Mouse (Mus musculus) hindbrain, embryonic 11.5 days (tissue): ENCODE data around the gene F2rl1. TPM values are rescaled to one million over a fixed set of nuclear protein-coding genes. Genes with fewer than 3 reads are reported as not detected.

Source experiments
- ATAC-seq: fragments of 200-750 bp; cut with Nextera tagmentation; 2 replicates; pipeline ENCODE4 v1.8.0; 2017; ENCODE audit warnings: mild to moderate bottlenecking, moderate TSS enrichment, moderate library complexity; ENCODE audit not compliant: low FRiP score
- DNase-seq: peaks from one replicate; pipeline ENCODE4 v3.0.0-alpha.2; 2015; ENCODE audit warnings: low spot score
- H3K27ac ChIP-seq: fragments of 300-500 bp; sonication (generic); 2 replicates; pipeline ENCODE4 v1.5.1; 2014; ENCODE audit warnings: mild to moderate bottlenecking, low read depth, low read length
- H3K27me3 ChIP-seq: fragments of 300-500 bp; sonication (generic); 2 replicates; pipeline ENCODE4 v1.6.1; 2014; ENCODE audit warnings: mild to moderate bottlenecking, low read length, moderate library complexity, mixed read lengths; ENCODE audit not compliant: control insufficient read depth, insufficient read depth
- H3K36me3 ChIP-seq: fragments of 300-500 bp; sonication (generic); 2 replicates; pipeline ENCODE4 v1.6.1; 2014; ENCODE audit warnings: mild to moderate bottlenecking, low read length, moderate library complexity, mixed read lengths; ENCODE audit not compliant: control insufficient read depth, insufficient read depth
- H3K4me1 ChIP-seq: fragments of 300-500 bp; sonication (generic); replicated peaks from 2 replicates; pipeline ENCODE4 v1.6.1; 2014; ENCODE audit warnings: low read length, mixed read lengths; ENCODE audit not compliant: control insufficient read depth, insufficient read depth
- H3K4me2 ChIP-seq: fragments of 300-500 bp; sonication (generic); replicated peaks from 2 replicates; pipeline ENCODE4 v1.6.1; 2014; ENCODE audit warnings: mild to moderate bottlenecking, low read depth, low read length
- H3K4me3 ChIP-seq: fragments of 300-500 bp; sonication (generic); 2 replicates; pipeline ENCODE4 v1.5.1; 2014; ENCODE audit warnings: low read depth, low read length
- H3K9ac ChIP-seq: fragments of 300-500 bp; sonication (generic); 2 replicates; pipeline ENCODE4 v1.6.1; 2014; ENCODE audit warnings: low read depth, low read length
- H3K9me3 ChIP-seq: fragments of 300-500 bp; sonication (generic); 2 replicates; pipeline ENCODE4 v1.6.1; 2016; ENCODE audit warnings: low read length; ENCODE audit not compliant: control insufficient read depth
- WGBS: fragments of 180-500 bp; shearing (Covaris S2); extraction: QIAGEN DNeasy Blood & Tissue Kit; methylation state at CpG from one replicate; pipeline ENCODE4 v1.1.7; 2014; 5-methylcytosine and 5-hydroxymethylcytosine counted together
- polyA plus RNA-seq: library from polyadenylated mRNA; unstranded; fragments of >200 nt; fragmentation: Nextera tagmentation; extraction: Ambion mirVana; gene quantifications from 2 replicates; pipeline ENCODE4 v1.2.1, GENCODE M21; 2014

Gene F2rl1
- polyA plus RNA-seq, 1 experiment from 2014 or later = 0.17 TPM

DNA sequence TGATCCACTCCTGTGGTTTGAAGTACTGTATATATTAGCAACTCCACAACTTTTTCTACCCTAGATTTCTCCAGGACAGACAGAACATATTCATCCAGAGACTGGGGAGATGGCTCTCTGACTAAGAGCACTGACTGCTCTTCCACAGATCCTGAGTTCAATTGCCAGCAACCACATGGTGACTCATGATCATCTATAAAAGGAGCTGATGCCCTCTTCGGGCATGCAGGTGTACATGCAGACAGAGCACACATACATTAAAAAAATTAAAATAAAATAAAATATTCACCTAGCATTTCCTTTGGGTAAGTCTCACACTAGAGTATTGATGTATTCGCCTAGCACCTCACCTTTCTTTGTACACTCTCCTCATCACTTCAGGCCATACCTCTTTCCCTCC lies 4.2 kb upstream of the F2rl1 start:
- no peaks in the 10 kb centered on the region for H3K9me3 ChIP-seq
- peaks cover 12% of the 10 kb centered on the region; the same call in 1 of the 2 replicates for H3K4me1 ChIP-seq
- H3K9ac ChIP-seq = no peak overlapping the region
- H3K36me3 ChIP-seq = no peaks in the 10 kb centered on the region
- 87% methylated on average over 2 of the region's 2 CpGs for WGBS
- DNase-seq = no peak
- H3K27ac ChIP-seq = no peak overlapping the region
- ATAC-seq = no peak
- H3K4me3 ChIP-seq = no peak overlapping the region
- no peak overlapping the region for H3K4me2 ChIP-seq
- H3K27me3 ChIP-seq = peaks cover 22% of the 10 kb centered on the region

DNA sequence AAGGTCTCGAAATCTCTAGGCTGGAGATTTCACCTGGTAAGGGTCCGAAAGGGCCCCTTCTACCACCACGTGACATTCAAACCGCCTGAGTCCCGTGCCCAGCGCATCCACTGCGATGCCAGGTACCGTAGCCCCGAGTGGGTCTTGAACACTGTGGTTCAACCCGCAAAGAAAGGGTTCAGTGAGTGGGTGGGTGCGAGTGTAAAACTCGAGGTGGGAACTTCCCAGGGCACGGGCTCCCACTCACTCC lies 678 bp downstream of the F2rl1 start:
- WGBS = under 1% methylated on average over 13 of the region's 13 CpGs
- H3K4me3 ChIP-seq = peak overlapping the region; percentile 28
- H3K27ac ChIP-seq = no peak overlapping the region
- no peaks in the 10 kb centered on the region for H3K36me3 ChIP-seq
- H3K27me3 ChIP-seq = peaks cover 27% of the 10 kb centered on the region
- ATAC-seq = no peak; the same call in 1 of the 2 replicates
- peak overlapping the region; percentile 68 for H3K4me2 ChIP-seq
- DNase-seq = no peak
- H3K9ac ChIP-seq = peak overlapping the region; percentile 28; the same call in 1 of the 2 replicates
- H3K4me1 ChIP-seq = peaks cover 7% of the 10 kb centered on the region; the same call in 1 of the 2 replicates
- no peaks in the 10 kb centered on the region for H3K9me3 ChIP-seq

DNA sequence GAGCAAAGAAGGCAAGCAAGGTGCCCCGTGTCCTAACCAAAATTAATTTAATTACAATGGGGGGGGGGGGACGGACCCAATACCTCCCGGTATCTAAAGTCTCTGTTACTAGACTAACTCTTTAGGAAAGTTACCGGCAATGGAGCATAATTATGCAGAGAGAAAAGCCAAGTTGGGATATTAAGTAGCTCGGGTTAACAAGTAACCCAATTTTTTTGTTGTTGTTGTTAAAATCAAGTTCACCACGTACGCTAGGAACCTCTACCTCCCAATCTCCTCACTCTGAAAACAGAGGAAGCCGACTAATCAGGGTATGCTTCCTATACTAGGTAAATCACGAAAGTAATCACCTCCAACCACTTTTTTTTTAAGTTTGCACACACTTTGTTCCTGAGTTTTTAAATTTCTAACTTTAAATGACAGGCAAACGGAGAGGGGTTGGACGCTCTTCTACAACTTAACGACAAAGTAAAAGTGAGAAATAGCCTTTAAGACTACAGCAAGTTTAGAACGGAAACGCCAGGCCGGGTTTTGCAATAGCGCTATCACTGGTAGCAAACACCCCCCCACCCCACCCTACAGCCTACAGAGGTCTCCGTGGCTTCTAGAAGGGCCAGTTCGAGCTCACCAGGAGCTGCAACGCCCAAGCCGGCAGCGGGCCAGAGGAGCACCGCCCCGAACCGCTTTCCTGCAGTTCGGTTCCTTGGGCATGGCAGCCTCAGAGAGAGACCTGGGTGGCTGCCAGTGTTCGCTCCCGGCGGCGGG lies 1.2 kb downstream of the F2rl1 start:
- Histone ChIP-seq H3K9me3 (no peaks in the 10 kb centered on the region), H3K27me3 (peaks cover 27% of the 10 kb centered on the region), H3K36me3 (no peaks in the 10 kb centered on the region), H3K4me3 (peak overlapping the region; percentile 28), H3K27ac (no peak overlapping the region), H3K4me1 (peaks cover 7% of the 10 kb centered on the region; the same call in 1 of the 2 replicates), H3K4me2 (peak overlapping the region; percentile 68), H3K9ac (no peak overlapping the region; the same call in 1 of the 2 replicates)
- peak; percentile 56 for DNase-seq
- 2% methylated on average over 29 of the region's 29 CpGs for WGBS
- no peak; the same call in 1 of the 2 replicates for ATAC-seq

DNA sequence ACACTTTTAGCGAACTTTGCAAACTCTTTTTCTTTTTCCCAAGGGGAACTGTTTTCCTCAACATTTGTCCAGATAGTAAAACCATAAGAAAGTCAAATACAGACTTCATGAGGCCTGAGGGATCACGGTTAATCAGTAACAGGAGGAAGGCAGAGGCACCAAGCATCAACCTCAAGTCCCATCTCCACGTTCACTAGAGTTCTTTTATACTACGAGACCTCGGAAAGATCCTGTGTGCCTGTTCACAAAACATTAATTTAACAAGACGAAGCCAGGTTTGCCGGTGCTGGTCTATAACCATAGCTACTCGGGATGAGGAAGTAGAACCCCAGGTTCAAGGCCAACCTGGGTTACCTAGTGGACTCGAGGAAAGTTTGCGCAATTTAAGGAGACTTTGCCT lies 2.9 kb downstream of the F2rl1 start:
- Histone ChIP-seq H3K27me3 (peaks cover 26% of the 10 kb centered on the region), H3K9ac (no peak overlapping the region), H3K27ac (no peak overlapping the region), H3K4me1 (peaks cover 7% of the 10 kb centered on the region; the same call in 1 of the 2 replicates), H3K4me3 (no peak overlapping the region), H3K9me3 (no peaks in the 10 kb centered on the region), H3K36me3 (no peaks in the 10 kb centered on the region), H3K4me2 (no peak overlapping the region)
- 88% methylated on average over 10 of the region's 10 CpGs for WGBS
- no peak for ATAC-seq
- no peak for DNase-seq

DNA sequence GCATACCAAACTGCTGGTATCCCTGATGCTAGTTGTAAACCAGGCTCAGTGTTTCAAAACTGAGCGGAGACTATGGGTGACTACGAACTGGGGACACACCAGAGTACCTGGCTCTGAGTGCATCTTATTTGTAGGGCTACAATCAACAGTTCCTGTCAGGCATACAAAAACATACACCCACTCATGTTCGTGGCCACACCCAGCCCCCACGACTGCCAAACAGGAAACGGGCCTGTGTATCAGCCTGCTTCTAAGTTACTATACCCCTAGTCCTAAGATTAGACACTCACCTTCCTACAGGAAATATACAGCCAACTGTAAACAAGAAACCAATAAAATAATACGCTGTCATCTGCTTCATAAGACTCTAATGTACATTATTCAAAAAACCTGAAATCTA lies 4.0 kb downstream of the F2rl1 start:
- 89% methylated on average over 6 of the region's 6 CpGs for WGBS
- H3K36me3 ChIP-seq = no peaks in the 10 kb centered on the region
- no peaks in the 10 kb centered on the region for H3K9me3 ChIP-seq
- DNase-seq (no peak), ATAC-seq (no peak)
- H3K4me3 ChIP-seq = no peak overlapping the region
- no peak overlapping the region for H3K27ac ChIP-seq
- no peak overlapping the region for H3K4me2 ChIP-seq
- no peak overlapping the region for H3K9ac ChIP-seq
- H3K4me1 ChIP-seq = peaks cover 7% of the 10 kb centered on the region; the same call in 1 of the 2 replicates
- H3K27me3 ChIP-seq = peaks cover 21% of the 10 kb centered on the region

DNA sequence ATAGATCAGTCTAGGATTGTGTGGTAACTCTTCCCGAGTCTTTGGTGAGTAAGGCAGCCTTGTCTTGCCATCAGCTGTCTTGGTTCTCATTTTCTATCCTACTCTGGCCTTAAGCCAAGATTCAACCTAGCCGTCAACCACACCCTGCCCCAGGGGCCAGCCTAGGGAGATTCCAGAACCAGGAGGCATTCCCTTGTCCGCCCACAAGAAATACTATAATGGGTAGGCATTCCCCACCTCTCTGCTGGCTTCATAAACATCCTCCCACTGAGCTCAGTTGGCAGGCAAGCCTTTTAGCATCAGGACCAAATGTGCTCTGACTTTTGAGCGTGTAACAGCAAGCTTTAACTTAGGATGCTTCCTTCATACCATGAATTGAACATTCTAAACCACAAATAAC lies 10.3 kb downstream of the F2rl1 start:
- no peak overlapping the region for H3K27ac ChIP-seq
- H3K4me2 ChIP-seq = no peak overlapping the region
- H3K27me3 ChIP-seq = no peaks in the 10 kb centered on the region
- no peaks in the 10 kb centered on the region for H3K4me1 ChIP-seq
- 86% methylated on average over 4 of the region's 4 CpGs for WGBS
- H3K36me3 ChIP-seq = no peaks in the 10 kb centered on the region
- H3K9me3 ChIP-seq = no peaks in the 10 kb centered on the region
- DNase-seq = no peak
- H3K4me3 ChIP-seq = no peak overlapping the region
- no peak for ATAC-seq
- H3K9ac ChIP-seq = no peak overlapping the region

DNA sequence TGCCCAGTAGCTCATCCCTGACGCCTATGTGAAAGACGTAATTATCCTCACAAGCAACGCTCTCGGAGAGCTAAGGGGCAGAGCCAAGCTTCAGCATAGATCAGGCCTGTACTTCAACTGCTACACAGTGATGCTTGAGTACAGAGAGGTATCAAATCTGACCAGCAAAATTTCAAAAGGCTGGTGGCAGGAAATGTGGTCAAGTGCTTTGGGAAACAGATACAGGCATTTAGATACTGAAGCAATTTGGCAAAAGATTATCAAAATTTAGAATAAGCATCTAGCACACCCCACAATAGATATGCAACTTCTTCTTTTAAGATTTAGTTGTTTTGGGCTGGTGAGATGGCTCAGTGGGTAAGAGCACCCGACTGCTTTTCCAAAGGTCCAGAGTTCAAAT lies 15.0 kb downstream of the F2rl1 start:
- no peaks in the 10 kb centered on the region for H3K36me3 ChIP-seq
- H3K27me3 ChIP-seq = no peaks in the 10 kb centered on the region
- 93% methylated on average over 5 of the region's 5 CpGs for WGBS
- no peaks in the 10 kb centered on the region for H3K4me1 ChIP-seq
- H3K4me2 ChIP-seq = no peak overlapping the region
- H3K9ac ChIP-seq = no peak overlapping the region
- DNase-seq = no peak
- H3K27ac ChIP-seq = no peak overlapping the region
- H3K4me3 ChIP-seq = no peak overlapping the region
- no peak for ATAC-seq
- H3K9me3 ChIP-seq = no peaks in the 10 kb centered on the region

DNA sequence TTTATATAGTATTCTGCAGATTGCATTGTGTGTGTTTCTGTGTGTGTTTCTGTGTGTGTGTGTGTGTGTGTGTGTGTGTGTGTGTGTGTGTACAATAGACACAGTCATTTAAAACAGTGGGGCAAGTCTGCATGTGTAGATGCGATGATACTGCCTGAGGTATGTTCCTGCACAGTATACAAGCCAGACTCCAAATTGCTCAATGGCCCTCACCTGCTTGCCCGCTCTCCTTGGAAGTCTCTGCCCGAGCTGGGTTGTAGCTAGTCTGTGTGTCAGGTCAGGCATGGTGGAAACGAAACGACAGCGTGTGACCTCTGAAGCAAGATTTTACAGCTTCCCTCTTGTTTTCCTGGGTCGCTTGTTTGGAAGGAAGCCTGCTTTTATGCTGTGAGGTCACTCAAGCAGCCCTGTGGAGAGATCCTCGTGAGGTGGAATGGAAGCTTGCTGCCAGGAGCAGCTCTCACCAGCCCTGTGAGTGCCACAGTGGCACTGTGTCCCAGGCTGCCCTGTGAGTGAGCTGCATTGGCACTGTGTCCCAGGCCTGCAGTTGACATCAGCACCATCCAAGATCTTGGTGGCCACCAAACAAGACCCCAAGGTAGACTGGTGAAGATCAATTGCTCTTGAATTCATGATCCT lies 21.6 kb downstream of the F2rl1 start:
- Histone ChIP-seq H3K27ac (no peak overlapping the region), H3K9me3 (no peaks in the 10 kb centered on the region), H3K4me1 (no peaks in the 10 kb centered on the region), H3K27me3 (no peaks in the 10 kb centered on the region), H3K36me3 (no peaks in the 10 kb centered on the region), H3K4me2 (no peak overlapping the region), H3K9ac (no peak overlapping the region), H3K4me3 (no peak overlapping the region)
- 80% methylated on average over 8 of the region's 8 CpGs for WGBS
- DNase-seq (no peak), ATAC-seq (no peak)

DNA sequence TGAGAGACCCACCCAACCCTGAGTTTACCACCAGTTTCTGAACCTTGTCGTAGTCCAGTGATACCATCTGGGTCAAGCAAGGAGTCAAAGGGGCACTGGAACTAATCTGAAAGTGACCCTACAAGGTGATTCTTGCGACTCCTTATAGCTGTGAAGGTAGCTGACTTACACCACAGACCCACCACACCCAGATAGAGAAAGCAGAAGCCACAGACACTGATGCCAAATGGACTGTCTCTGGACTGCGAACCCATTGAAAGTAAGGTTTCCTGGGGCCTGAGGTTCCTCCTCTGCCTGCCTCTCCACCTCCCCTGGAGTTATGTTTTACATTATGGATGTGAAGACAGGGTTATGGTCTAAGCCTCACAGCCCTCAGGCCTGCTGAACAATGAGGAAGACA lies 28.4 kb downstream of the F2rl1 start:
- Histone ChIP-seq H3K27me3 (no peaks in the 10 kb centered on the region), H3K9me3 (no peaks in the 10 kb centered on the region), H3K4me2 (no peak overlapping the region), H3K4me3 (no peak overlapping the region), H3K4me1 (no peaks in the 10 kb centered on the region), H3K36me3 (no peaks in the 10 kb centered on the region), H3K27ac (no peak overlapping the region), H3K9ac (no peak overlapping the region)
- ATAC-seq = no peak
- no peak for DNase-seq
- WGBS = 86% methylated on average over 3 of the region's 3 CpGs
